Mouse (Mus musculus) hindbrain, embryonic 13.5 days (tissue): ENCODE measurements around the gene Acoxl. TPM values are rescaled to one million over a fixed set of nuclear protein-coding genes. Genes with fewer than 3 reads are reported as not detected.
"Not testable (repeated sequence)": the region's sequence is repeated elsewhere in the genome, so short reads cannot be mapped to it uniquely, and the experiment has no call there.

Source experiments
- ATAC-seq: fragments of 200-750 bp; cut with Nextera tagmentation; 2 replicates; pipeline ENCODE4 v1.8.0; 2017; ENCODE audit warnings: moderate TSS enrichment; ENCODE audit not compliant: low FRiP score
- H3K27ac ChIP-seq: fragments of 300-500 bp; sonication (generic); 2 replicates; pipeline ENCODE4 v1.5.1; 2015; ENCODE audit warnings: inconsistent platforms, mild to moderate bottlenecking, moderate library complexity
- H3K27me3 ChIP-seq: fragments of 300-500 bp; sonication (generic); 2 replicates; pipeline ENCODE4 v1.6.1; 2015; ENCODE audit warnings: mild to moderate bottlenecking, inconsistent platforms
- H3K36me3 ChIP-seq: fragments of 300-500 bp; sonication (generic); 2 replicates; pipeline ENCODE4 v1.6.1; 2015; ENCODE audit warnings: mild to moderate bottlenecking, inconsistent platforms
- H3K4me1 ChIP-seq: fragments of 300-500 bp; sonication (generic); replicated peaks from 2 replicates; pipeline ENCODE4 v1.6.1; 2015; ENCODE audit warnings: inconsistent platforms
- H3K4me2 ChIP-seq: fragments of 300-500 bp; sonication (generic); 2 replicates; pipeline ENCODE4 v1.6.1; 2015; ENCODE audit warnings: inconsistent platforms, mild to moderate bottlenecking, moderate library complexity
- H3K4me3 ChIP-seq: fragments of 300-500 bp; sonication (generic); 2 replicates; pipeline ENCODE4 v1.5.1; 2015; ENCODE audit warnings: mild to moderate bottlenecking, inconsistent platforms
- H3K9ac ChIP-seq: fragments of 300-500 bp; sonication (generic); 2 replicates; pipeline ENCODE4 v1.6.1; 2015; ENCODE audit warnings: mild to moderate bottlenecking, inconsistent platforms
- H3K9me3 ChIP-seq: fragments of 300-500 bp; sonication (generic); 2 replicates; pipeline ENCODE4 v1.6.1; 2016; ENCODE audit warnings: inconsistent platforms
- WGBS: fragments of 180-500 bp; shearing (Covaris S2); methylation state at CpG from one replicate; pipeline ENCODE4 v1.1.7; 2015; 5-methylcytosine and 5-hydroxymethylcytosine counted together
- polyA plus RNA-seq: library from polyadenylated mRNA; unstranded; fragments of >200 nt; fragmentation: Nextera tagmentation; extraction: Ambion mirVana; gene quantifications from 2 replicates; pipeline ENCODE4 v1.2.1, GENCODE M21; 2015

Gene Acoxl
- polyA plus RNA-seq, 1 experiment from 2014 or later: not detected

DNA sequence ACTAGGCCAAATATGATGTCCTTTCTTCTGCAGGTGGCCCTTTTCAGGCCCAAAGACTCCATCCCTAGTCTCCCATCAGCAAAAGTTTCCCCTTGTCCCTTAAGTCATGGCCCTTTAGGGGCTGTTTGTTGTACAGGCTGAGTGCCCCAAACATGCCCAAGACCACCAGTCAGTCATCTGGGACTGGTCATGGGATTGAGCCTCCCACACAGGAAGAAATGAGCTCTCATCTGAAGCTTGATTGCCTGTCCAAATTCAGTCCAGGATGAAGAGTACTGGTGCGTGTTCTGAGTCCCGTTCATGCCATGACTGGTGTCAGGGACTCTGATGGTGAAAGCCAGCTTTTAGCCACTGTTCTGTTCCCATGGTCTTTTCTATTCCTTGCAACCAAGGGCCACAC, 253.8 kb downstream of the Acoxl start:
- H3K9ac ChIP-seq: no peak overlapping the region
- ATAC-seq: no peak
- H3K27ac ChIP-seq: no peak overlapping the region
- H3K36me3 ChIP-seq: no peaks in the 10 kb centered on the region
- H3K27me3 ChIP-seq: no peaks in the 10 kb centered on the region
- H3K4me3 ChIP-seq: no peak overlapping the region
- WGBS: 58% methylated on average over 2 of the region's 2 CpGs
- no peak overlapping the region for H3K4me2 ChIP-seq
- H3K9me3 ChIP-seq: no peaks in the 10 kb centered on the region
- H3K4me1 ChIP-seq: peaks cover 21% of the 10 kb centered on the region

DNA sequence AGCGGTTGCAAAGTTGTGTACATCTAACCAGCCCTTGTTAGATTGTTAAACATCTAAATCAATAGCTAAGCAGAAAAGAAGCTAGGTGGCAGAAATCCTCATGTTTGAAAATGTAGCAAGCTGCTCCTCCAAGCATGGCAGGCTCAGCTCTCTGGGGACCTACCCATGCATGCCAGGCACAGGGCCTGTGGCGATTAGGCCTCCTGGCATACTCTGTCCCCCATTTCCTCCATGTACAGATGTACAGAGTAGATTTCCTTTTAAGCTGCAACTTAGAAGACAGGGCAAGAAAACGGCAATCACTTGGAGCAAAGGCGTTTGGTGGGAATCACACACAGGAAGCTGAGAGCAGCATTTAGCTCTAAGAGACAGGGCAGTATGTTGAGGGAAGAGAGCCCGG, 255.5 kb downstream of the Acoxl start:
- Histone ChIP-seq H3K36me3 (no peaks in the 10 kb centered on the region), H3K9me3 (no peaks in the 10 kb centered on the region), H3K4me2 (no peak overlapping the region), H3K9ac (no peak overlapping the region), H3K4me1 (peaks cover 27% of the 10 kb centered on the region), H3K4me3 (no peak overlapping the region), H3K27ac (no peak overlapping the region), H3K27me3 (no peaks in the 10 kb centered on the region)
- 77% methylated on average over 5 of the region's 5 CpGs for WGBS
- ATAC-seq: no peak

GRCm38 (mm10) chr2:128094602-128095001, 255.9 kb downstream of the Acoxl start:
- Histone ChIP-seq H3K4me2 (no peak overlapping the region), H3K9ac (no peak overlapping the region), H3K9me3 (no peaks in the 10 kb centered on the region), H3K27me3 (no peaks in the 10 kb centered on the region), H3K4me1 (peaks cover 27% of the 10 kb centered on the region), H3K36me3 (no peaks in the 10 kb centered on the region), H3K27ac (no peak overlapping the region), H3K4me3 (no peak overlapping the region)
- 82% methylated on average over 2 of the region's 2 CpGs for WGBS
- no peak for ATAC-seq

- Histone ChIP-seq H3K4me1 (peaks cover 27% of the 10 kb centered on the region), H3K27me3 (no peaks in the 10 kb centered on the region), H3K9me3 (no peaks in the 10 kb centered on the region), H3K9ac (no peak overlapping the region), H3K4me2 (no peak overlapping the region), H3K27ac (no peak overlapping the region), H3K36me3 (no peaks in the 10 kb centered on the region), H3K4me3 (no peak overlapping the region)
- 34% methylated on average over 1 of the region's 1 CpGs for WGBS
- no peak for ATAC-seq
Observed at GRCm38 (mm10) chr2:128095270-128095669, 256.6 kb downstream of the Acoxl start.

DNA sequence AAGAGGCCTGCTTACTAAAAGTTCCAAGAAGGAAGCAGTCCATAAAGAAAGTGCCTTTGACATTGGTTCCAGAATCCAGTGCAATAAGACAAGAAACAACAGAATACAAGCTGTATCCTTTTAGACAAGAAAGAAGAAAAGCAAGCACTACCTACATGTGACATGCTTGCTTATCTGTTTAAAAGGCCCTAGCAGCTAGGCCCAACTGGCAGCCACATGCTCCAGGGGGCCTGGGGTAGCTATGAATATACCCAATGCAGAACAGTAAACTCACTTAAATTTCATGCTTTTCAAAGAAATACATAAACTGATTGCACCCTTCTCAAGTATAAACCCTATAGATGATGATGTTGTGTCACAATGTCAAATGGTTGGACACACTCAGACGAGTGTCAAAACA, 257.4 kb downstream of the Acoxl start:
- Histone ChIP-seq H3K27ac (no peak overlapping the region), H3K4me1 (peaks cover 27% of the 10 kb centered on the region), H3K27me3 (no peaks in the 10 kb centered on the region), H3K36me3 (no peaks in the 10 kb centered on the region), H3K9me3 (no peaks in the 10 kb centered on the region), H3K4me3 (no peak overlapping the region), H3K4me2 (no peak overlapping the region), H3K9ac (no peak overlapping the region)
- WGBS: 81% methylated on average over 1 of the region's 1 CpGs
- ATAC-seq: no peak

- not testable (repeated sequence) for H3K27ac ChIP-seq, ATAC-seq
Observed at GRCm38 (mm10) chr2:128098118-128098517, 259.4 kb downstream of the Acoxl start.

GRCm38 (mm10) chr2:128102086-128102485, 263.4 kb downstream of the Acoxl start:
- ATAC-seq: no peak
- H3K4me3 ChIP-seq: no peak overlapping the region
- no peaks in the 10 kb centered on the region for H3K36me3 ChIP-seq
- H3K4me2 ChIP-seq: no peak overlapping the region
- H3K27ac ChIP-seq: no peak overlapping the region
- 91% methylated on average over 9 of the region's 9 CpGs for WGBS
- no peak overlapping the region for H3K9ac ChIP-seq
- no peaks in the 10 kb centered on the region for H3K27me3 ChIP-seq
- peaks cover 6% of the 10 kb centered on the region for H3K4me1 ChIP-seq
- H3K9me3 ChIP-seq: no peaks in the 10 kb centered on the region

More at GRCm38 (mm10) chr2:128098118-128098517, 259.4 kb downstream of the Acoxl start:
- not testable (repeated sequence) for H3K9me3 ChIP-seq, H3K9ac ChIP-seq, H3K36me3 ChIP-seq, H3K4me2 ChIP-seq, H3K27me3 ChIP-seq, H3K4me3 ChIP-seq
- peaks cover 14% of the 10 kb centered on the region for H3K4me1 ChIP-seq
- WGBS: 78% methylated on average over 4 of the region's 5 CpGs

- 75% methylated on average over 5 of the region's 5 CpGs for WGBS
Observed at GRCm38 (mm10) chr2:128104815-128105214, 266.1 kb downstream of the Acoxl start.

DNA sequence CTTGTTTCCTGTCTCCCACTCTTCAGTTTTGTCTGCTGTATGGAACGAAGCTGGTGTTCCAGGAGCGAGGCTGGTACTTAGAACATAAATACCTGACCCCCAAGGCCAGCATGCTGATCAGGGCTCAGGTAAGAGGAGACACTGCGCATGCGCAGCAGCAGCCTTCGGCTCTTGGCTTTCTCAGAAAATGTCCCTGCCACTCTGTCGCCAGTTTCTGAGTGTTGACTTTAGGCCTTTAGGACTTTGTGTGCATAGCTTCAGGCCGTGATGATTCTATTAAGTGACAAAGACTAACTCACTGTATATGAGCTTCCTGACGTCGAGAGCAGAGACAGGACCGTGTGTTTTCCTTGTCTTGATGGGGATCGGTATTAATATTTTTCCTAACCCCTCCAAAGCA, 267.0 kb downstream of the Acoxl start:
- ATAC-seq: no peak
- no peaks in the 10 kb centered on the region for H3K4me1 ChIP-seq
- no peaks in the 10 kb centered on the region for H3K36me3 ChIP-seq
- H3K27me3 ChIP-seq: no peaks in the 10 kb centered on the region
- no peak overlapping the region for H3K27ac ChIP-seq
- no peak overlapping the region for H3K4me3 ChIP-seq
- no peak overlapping the region for H3K9ac ChIP-seq
- H3K4me2 ChIP-seq: no peak overlapping the region
- WGBS: 87% methylated on average over 11 of the region's 11 CpGs
- no peaks in the 10 kb centered on the region for H3K9me3 ChIP-seq

More at GRCm38 (mm10) chr2:128104815-128105214, 266.1 kb downstream of the Acoxl start:
- no peak for ATAC-seq
- no peak overlapping the region for H3K4me3 ChIP-seq
- no peaks in the 10 kb centered on the region for H3K36me3 ChIP-seq
- no peak overlapping the region for H3K9ac ChIP-seq
- no peak overlapping the region for H3K4me2 ChIP-seq
- H3K27ac ChIP-seq: no peak overlapping the region
- no peaks in the 10 kb centered on the region for H3K4me1 ChIP-seq
- no peaks in the 10 kb centered on the region for H3K27me3 ChIP-seq
- no peaks in the 10 kb centered on the region for H3K9me3 ChIP-seq

DNA sequence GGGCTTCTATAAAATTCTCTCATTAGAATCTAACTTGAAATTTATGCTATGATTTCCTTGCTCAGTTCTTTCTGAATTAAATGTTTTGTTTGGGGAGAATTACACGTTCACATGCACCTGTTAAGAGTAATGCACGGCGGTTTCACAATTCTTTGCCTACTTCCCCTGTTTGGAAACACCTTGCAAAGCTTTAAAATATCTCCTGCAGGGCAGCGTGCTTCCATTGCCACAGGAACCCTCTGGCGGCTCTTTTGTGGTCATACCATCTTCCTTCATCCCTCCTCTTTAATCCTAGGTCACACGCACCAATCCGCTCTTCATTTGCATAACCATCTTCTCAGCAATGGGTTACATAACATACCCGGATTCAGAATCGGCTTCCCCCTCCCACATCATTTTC, 272.9 kb downstream of the Acoxl start:
- no peak overlapping the region for H3K4me2 ChIP-seq
- no peak overlapping the region for H3K4me3 ChIP-seq
- H3K9me3 ChIP-seq: no peaks in the 10 kb centered on the region
- no peak overlapping the region for H3K27ac ChIP-seq
- WGBS: 81% methylated on average over 9 of the region's 9 CpGs
- no peaks in the 10 kb centered on the region for H3K36me3 ChIP-seq
- H3K9ac ChIP-seq: no peak overlapping the region
- no peaks in the 10 kb centered on the region for H3K27me3 ChIP-seq
- no peak for ATAC-seq
- no peaks in the 10 kb centered on the region for H3K4me1 ChIP-seq

DNA sequence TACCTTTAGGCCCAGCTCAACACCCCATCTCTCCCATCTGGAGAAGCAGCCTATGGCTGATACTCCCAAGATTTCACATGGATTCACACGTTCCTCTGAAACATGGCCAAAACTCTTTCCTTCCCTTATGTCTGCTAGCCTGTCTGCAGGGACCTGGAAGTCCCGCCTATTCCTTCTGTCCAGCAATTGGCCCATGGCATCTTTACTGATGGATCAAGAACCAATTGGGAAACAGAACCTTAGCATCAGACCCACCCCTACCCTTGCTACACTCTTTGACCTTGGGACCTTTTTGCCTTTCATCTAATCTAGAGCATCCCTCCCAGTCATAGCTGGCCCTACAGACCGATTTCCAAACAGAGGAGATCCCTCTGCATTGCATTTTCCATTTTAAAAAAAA, 275.9 kb downstream of the Acoxl start:
- Histone ChIP-seq H3K27me3 (no peaks in the 10 kb centered on the region), H3K36me3 (no peaks in the 10 kb centered on the region), H3K9me3 (no peaks in the 10 kb centered on the region), H3K4me3 (no peak overlapping the region), H3K4me2 (no peak overlapping the region), H3K9ac (no peak overlapping the region), H3K4me1 (no peaks in the 10 kb centered on the region), H3K27ac (no peak overlapping the region)
- 82% methylated on average over 3 of the region's 3 CpGs for WGBS
- no peak for ATAC-seq

- Histone ChIP-seq H3K9me3 (no peaks in the 10 kb centered on the region), H3K4me3 (no peak overlapping the region), H3K36me3 (no peaks in the 10 kb centered on the region), H3K4me1 (no peaks in the 10 kb centered on the region), H3K27ac (no peak overlapping the region), H3K9ac (no peak overlapping the region), H3K27me3 (no peaks in the 10 kb centered on the region), H3K4me2 (no peak overlapping the region)
- no peak for ATAC-seq
- WGBS: 40% methylated on average over 4 of the region's 4 CpGs
Observed at GRCm38 (mm10) chr2:128115579-128115978, 276.9 kb downstream of the Acoxl start.

GRCm38 (mm10) chr2:128117605-128118004, 278.9 kb downstream of the Acoxl start:
- 83% methylated on average over 7 of the region's 7 CpGs for WGBS
- peaks cover 2% of the 10 kb centered on the region for H3K4me1 ChIP-seq
- H3K9ac ChIP-seq: no peak overlapping the region
- H3K9me3 ChIP-seq: no peaks in the 10 kb centered on the region
- H3K27me3 ChIP-seq: peaks cover 18% of the 10 kb centered on the region
- no peak overlapping the region for H3K4me2 ChIP-seq
- H3K4me3 ChIP-seq: no peak overlapping the region
- ATAC-seq: no peak
- no peak overlapping the region for H3K27ac ChIP-seq
- H3K36me3 ChIP-seq: no peaks in the 10 kb centered on the region

- Histone ChIP-seq H3K9me3 (no peaks in the 10 kb centered on the region), H3K4me2 (no peak overlapping the region), H3K4me1 (peaks cover 15% of the 10 kb centered on the region), H3K36me3 (no peaks in the 10 kb centered on the region), H3K4me3 (no peak overlapping the region), H3K9ac (no peak overlapping the region), H3K27me3 (peaks cover 31% of the 10 kb centered on the region), H3K27ac (no peak overlapping the region)
- no peak for ATAC-seq
- 89% methylated on average over 9 of the region's 9 CpGs for WGBS
Observed at GRCm38 (mm10) chr2:128118971-128119370, 280.3 kb downstream of the Acoxl start.
